Mouse (Mus musculus) neural tube, embryonic 11.5 days (tissue): ENCODE results near the gene Eps8. TPM values are rescaled to one million over a fixed set of nuclear protein-coding genes. Genes with fewer than 3 reads are reported as not detected.
"Not testable (repeated sequence)": the region's sequence is repeated elsewhere in the genome, so short reads cannot be mapped to it uniquely, and the experiment has no call there.

Source experiments
- ATAC-seq: fragments of 200-750 bp; cut with Nextera tagmentation; 2 replicates; pipeline ENCODE4 v1.8.0; 2017; ENCODE audit warnings: moderate number of reproducible peaks, mild to moderate bottlenecking, moderate TSS enrichment, moderate library complexity; ENCODE audit not compliant: insufficient read depth, low FRiP score, low TSS enrichment
- DNase-seq: peaks from one replicate; pipeline ENCODE4 v3.0.0-alpha.2; 2015; ENCODE audit warnings: low spot score
- H3K27ac ChIP-seq: fragments of 300-500 bp; sonication (generic); 2 replicates; pipeline ENCODE4 v1.5.1; 2014; ENCODE audit warnings: low read depth, mild to moderate bottlenecking, low read length
- H3K27me3 ChIP-seq: fragments of 300-500 bp; sonication (generic); 2 replicates; pipeline ENCODE4 v1.6.1; 2014; ENCODE audit warnings: mild to moderate bottlenecking, low read length, mixed read lengths; ENCODE audit not compliant: control insufficient read depth, insufficient read depth
- H3K36me3 ChIP-seq: fragments of 300-500 bp; sonication (generic); 2 replicates; pipeline ENCODE4 v1.6.1; 2014; ENCODE audit warnings: mild to moderate bottlenecking, low read length, moderate library complexity, mixed read lengths; ENCODE audit not compliant: control insufficient read depth, insufficient read depth
- H3K4me1 ChIP-seq: fragments of 300-500 bp; sonication (generic); 2 replicates; pipeline ENCODE4 v1.6.1; 2014; ENCODE audit warnings: low read length, mixed read lengths; ENCODE audit not compliant: control insufficient read depth, insufficient read depth
- H3K4me2 ChIP-seq: fragments of 300-500 bp; sonication (generic); 2 replicates; pipeline ENCODE4 v1.6.1; 2014; ENCODE audit warnings: low read depth, mild to moderate bottlenecking, moderate library complexity
- H3K4me3 ChIP-seq: fragments of 300-500 bp; sonication (generic); 2 replicates; pipeline ENCODE4 v1.5.1; 2014; ENCODE audit warnings: low read depth, low read length
- H3K9ac ChIP-seq: fragments of 300-500 bp; sonication (generic); 2 replicates; pipeline ENCODE4 v1.6.1; 2014; ENCODE audit warnings: mild to moderate bottlenecking, low read length
- H3K9me3 ChIP-seq: fragments of 300-500 bp; sonication (generic); 2 replicates; pipeline ENCODE4 v1.6.1; 2016; ENCODE audit warnings: low read length; ENCODE audit not compliant: control insufficient read depth
- WGBS: fragments of 180-500 bp; shearing (Covaris S2); extraction: QIAGEN DNeasy Blood & Tissue Kit; methylation state at CpG from one replicate; pipeline ENCODE4 v1.1.7; 2014; 5-methylcytosine and 5-hydroxymethylcytosine counted together
- polyA plus RNA-seq: library from polyadenylated mRNA; unstranded; fragments of >200 nt; fragmentation: Nextera tagmentation; extraction: Ambion mirVana; gene quantifications from 2 replicates; pipeline ENCODE4 v1.2.1, GENCODE M21; 2014

Eps8 gene
- polyA plus RNA-seq, 1 experiment from 2014 or later: 6.6 TPM

DNA sequence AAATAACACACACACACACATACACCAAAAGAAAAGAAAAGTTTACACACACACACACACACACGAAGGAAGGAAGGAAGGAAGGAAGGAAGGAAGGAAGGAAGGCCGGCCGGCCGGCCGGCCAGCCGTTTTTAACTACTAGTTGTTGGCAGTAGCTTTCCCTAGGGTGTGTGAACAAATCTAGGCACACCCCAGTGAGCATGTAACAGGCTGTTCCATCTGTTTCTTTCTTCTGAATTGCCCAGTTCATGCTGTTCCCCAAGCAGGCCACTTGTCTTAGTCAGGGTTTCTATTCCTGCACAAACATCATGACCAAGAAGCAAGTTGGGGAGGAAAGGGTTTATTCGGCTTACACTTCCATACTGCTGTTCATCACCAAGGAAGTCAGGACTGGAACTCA, 208.6 kb downstream of the Eps8 start:
- DNase-seq, H3K4me1 ChIP-seq, H3K9ac ChIP-seq, H3K9me3 ChIP-seq, H3K27ac ChIP-seq, ATAC-seq, H3K4me3 ChIP-seq, H3K4me2 ChIP-seq, H3K27me3 ChIP-seq, H3K36me3 ChIP-seq: not testable (repeated sequence)
- 86% methylated on average over 6 of the region's 7 CpGs for whole genome bisulfite sequencing

DNA sequence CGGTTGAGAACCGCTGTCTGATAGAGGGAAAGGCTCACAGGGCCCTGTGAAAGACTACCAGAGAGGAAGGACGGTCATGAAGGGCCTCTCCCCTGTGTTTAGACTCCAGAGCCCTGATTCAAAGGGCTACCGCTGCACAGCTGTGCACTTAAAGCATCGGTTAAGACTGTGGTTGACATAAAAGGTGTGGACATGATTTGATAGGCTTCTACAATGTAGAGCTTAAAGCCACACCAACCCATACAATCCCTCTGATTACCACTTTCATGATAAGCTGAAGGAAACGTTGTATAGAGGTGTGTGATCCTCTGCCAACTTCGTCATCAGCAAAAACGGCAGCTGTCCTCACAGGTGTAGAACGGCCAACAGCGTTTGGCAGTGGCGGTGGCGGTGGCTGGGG, 211.6 kb downstream of the Eps8 start:
- no peaks in the 10 kb centered on the region for H3K4me1 ChIP-seq
- WGBS: 92% methylated on average over 12 of the region's 12 CpGs
- DNase-seq: no peak
- no peak for ATAC-seq
- no peak overlapping the region for H3K9ac ChIP-seq
- no peak overlapping the region for H3K4me2 ChIP-seq
- H3K4me3 ChIP-seq: no peak overlapping the region
- no peak overlapping the region for H3K27ac ChIP-seq
- H3K27me3 ChIP-seq: no peaks in the 10 kb centered on the region
- no peaks in the 10 kb centered on the region for H3K9me3 ChIP-seq
- H3K36me3 ChIP-seq: no peaks in the 10 kb centered on the region

DNA sequence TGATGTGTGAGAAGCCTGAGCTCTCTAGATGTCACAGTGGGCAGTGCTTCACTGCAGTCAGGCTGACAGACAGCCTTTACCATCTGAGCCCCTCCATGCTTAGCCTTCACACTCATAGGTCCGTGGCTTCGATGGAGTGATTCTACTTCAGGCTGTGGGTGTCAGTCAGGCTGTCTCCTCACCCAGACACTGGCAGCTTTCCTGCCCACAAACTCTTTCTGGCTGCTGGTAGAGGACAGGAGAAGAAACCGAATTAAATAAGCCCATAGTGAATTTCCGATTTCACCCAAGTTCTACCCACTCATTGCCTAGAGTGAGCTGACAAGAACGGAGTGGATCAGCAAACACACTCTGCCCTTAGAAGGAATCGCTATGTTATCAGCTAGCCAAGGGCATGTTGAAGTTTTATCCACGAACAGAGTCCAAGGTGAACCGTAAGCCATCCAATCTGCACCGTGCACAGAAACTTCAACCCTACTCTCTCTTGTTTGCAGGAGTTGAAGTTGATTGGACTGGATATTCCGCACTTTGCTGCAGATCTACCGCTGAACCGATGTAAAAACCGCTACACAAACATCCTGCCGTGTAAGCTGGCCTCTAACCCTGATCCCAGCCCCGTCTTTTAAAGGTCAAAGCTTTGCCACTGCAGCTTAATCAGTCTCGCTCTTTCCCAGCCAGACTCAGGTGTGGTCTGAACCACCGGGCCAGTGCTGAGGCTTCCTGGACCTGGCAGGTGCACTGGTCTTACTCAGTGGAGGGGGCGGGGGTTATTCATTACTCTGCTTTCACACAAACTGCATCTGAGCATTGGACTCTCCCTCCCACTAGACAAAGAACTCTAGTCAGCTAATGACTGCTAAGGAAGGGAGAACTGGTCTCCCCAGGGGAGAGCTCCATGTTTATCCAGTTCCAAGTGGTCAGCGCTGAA, 213.9 kb downstream of the Eps8 start:
- 83% methylated on average over 19 of the region's 19 CpGs for whole genome bisulfite sequencing
- ATAC-seq: no peak
- Histone ChIP-seq H3K36me3 (no peaks in the 10 kb centered on the region), H3K4me2 (no peak overlapping the region), H3K4me3 (no peak overlapping the region), H3K27me3 (no peaks in the 10 kb centered on the region), H3K9me3 (no peaks in the 10 kb centered on the region), H3K4me1 (no peaks in the 10 kb centered on the region), H3K27ac (no peak overlapping the region), H3K9ac (no peak overlapping the region)
- DNase-seq: no peak

DNA sequence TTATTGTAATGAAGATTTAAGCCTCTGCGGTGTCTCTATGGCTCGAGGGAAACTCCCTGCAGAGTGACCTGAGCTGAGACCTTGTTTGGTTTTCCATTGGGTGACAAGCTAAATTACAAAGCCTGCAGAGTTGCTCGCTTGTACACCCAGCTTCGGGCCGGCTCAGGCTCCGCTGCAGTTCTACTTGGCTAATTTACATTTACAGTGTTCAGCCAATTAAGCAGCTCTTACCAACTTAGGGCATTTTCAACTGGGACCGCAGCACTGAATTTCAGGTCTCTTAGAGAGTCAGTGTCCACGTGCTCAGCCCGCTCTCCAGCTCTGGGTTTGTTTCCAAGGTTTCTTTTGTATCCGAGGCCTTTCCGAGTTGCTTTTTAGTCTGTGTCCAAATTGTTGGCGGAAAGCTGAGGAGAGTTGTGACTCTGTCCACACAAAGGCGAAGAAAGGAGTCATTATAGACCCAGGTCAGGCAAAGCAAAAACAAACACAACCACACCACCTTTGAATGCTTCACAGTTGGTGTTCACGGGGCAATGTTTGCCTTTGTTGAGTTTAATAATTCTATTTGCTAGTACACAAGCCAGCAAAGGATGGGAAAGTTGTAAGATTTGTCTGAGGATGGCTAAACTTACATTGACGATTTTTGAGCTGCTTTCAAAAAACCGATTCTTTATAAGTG, 216.6 kb downstream of the Eps8 start:
- 0 out of 2 replicates have a peak overlapping the region, but pooled peaks have one; percentile 17 for H3K27ac ChIP-seq
- ATAC-seq (peak; percentile 90), DNase-seq (peak; percentile 62)
- 20% methylated on average over 16 of the region's 16 CpGs for WGBS
- H3K36me3 ChIP-seq: no peaks in the 10 kb centered on the region
- no peak overlapping the region for H3K9ac ChIP-seq
- H3K4me3 ChIP-seq: no peak overlapping the region
- H3K27me3 ChIP-seq: no peaks in the 10 kb centered on the region
- H3K4me2 ChIP-seq: no peak overlapping the region
- H3K4me1 ChIP-seq: no peaks in the 10 kb centered on the region
- no peaks in the 10 kb centered on the region for H3K9me3 ChIP-seq

DNA sequence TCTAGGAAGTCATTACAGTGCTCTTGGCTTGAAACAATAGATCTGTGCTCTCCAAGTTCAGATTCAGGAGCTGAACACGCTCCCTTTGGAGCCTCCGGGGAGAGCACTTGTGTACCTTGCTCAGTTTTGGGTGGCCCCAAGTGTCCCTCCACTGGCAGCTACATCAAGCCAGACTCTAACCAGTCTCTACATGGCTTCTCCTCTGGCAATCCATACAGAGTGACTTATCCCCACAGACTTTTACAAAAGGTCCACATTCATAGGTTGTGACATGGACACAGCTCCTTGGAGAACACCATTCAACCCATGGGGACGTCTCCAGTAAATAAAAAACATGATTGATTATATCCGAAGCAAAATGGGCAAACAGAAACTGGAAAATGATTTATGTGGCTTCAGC, 217.2 kb downstream of the Eps8 start:
- 48% methylated on average over 4 of the region's 4 CpGs for WGBS
- Histone ChIP-seq H3K36me3 (no peaks in the 10 kb centered on the region), H3K4me3 (no peak overlapping the region)

DNA sequence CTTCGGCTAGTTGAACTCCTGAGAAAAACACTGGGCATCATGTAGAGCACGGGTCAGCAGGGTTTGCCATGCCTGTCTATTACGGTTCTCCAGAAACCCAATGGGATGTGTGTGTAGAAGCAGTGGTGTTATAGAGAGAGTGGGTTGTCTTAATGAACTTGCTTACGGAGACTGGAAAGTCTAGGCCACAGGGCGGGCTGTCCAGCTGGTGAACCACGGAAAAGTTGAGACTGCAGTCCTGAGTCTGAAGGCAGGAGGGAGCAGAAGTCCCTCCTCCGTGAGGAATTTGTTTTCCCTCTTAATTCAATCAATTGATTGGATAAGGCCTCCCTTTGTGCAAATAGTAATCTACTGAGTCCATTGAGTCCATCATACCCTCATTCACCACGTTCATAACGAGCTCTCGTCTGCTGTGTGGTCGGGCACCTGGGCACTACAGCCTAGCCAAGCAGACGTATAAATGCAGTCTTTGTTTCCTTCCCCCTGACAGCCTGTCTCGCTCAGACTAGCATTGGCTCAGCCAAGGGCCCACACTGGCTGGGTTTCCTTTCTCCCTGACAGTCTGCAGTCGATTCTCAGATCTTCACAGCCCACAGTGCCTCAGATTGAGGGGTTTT, 221.0 kb downstream of the Eps8 start:
- H3K27ac ChIP-seq: no peak overlapping the region
- H3K9ac ChIP-seq: no peak overlapping the region
- no peaks in the 10 kb centered on the region for H3K36me3 ChIP-seq
- no peak for ATAC-seq
- 59% methylated on average over 14 of the region's 14 CpGs for WGBS
- H3K4me1 ChIP-seq: no peaks in the 10 kb centered on the region
- peak; percentile 18 for DNase-seq
- no peak overlapping the region for H3K4me3 ChIP-seq
- H3K4me2 ChIP-seq: no peak overlapping the region
- no peaks in the 10 kb centered on the region for H3K9me3 ChIP-seq
- no peaks in the 10 kb centered on the region for H3K27me3 ChIP-seq

More for the DNA sequence above, 217.2 kb downstream of the Eps8 start:
- Histone ChIP-seq H3K27me3 (no peaks in the 10 kb centered on the region), H3K9me3 (no peaks in the 10 kb centered on the region), H3K4me2 (no peak overlapping the region), H3K27ac (no peak overlapping the region), H3K9ac (no peak overlapping the region), H3K4me1 (no peaks in the 10 kb centered on the region)
- DNase-seq (peak; percentile 19), ATAC-seq (peak; percentile 60)

Other genes starting within 250 kb of the Eps8 start
- 246 and 248 TPM in 2 replicates for gene Strap, start 80.2 kb upstream of the Eps8 start, polyA plus RNA-seq
- gene Dera, start 99.7 kb upstream of the Eps8 start, polyA plus RNA-seq: 51.7 and 51.8 TPM in 2 replicates